Comparison of ENCODE assay signal across 21 mouse cellular contexts in genomic region chr7:36156595-36156994, GRCm38 (mm10).
DNase-seq lines count a peak whose midpoint lies in the region; ATAC-seq lines count a peak whose summit lies in the region.
"Had no signal": no experiment of that assay in that cellular context is flagged by ENCODE, and none has a peak within 500 bp of the region (broad histone marks: within the 10 kb centered on the region; RNA-seq: fewer than 3 reads in every experiment).

No protein-coding gene starts in this region.

- no peak overlapping the region for H3K4me3 ChIP-seq in hindbrain, embryonic 13.5 days
- no peak overlapping the region for H3K4me3 ChIP-seq in hindbrain, embryonic 10.5 days
- H3K4me3 ChIP-seq in kidney, embryonic 16.5 days (ENCODE audit: low read length): peak overlapping the region; percentile 2; the same call in 1 of the 2 replicates
- no peak overlapping the region for H3K4me3 ChIP-seq in neural tube, embryonic 14.5 days (ENCODE audit: low read depth, low read length)
- no peak overlapping the region for H3K4me3 ChIP-seq in stomach, embryonic 15.5 days (replicated peaks)
- H3K4me3 ChIP-seq: embryonic facial prominence, embryonic 13.5 days; forebrain, embryonic 12.5 days; heart, adult 2 months; heart, embryonic 15.5 days; hindbrain, embryonic 12.5 days had no signal

- peaks cover 18% of the 10 kb centered on the region for H3K4me1 ChIP-seq in hindbrain, embryonic 13.5 days (replicated peaks)
- peaks cover 18% of the 10 kb centered on the region for H3K4me1 ChIP-seq in hindbrain, embryonic 10.5 days (replicated peaks)
- H3K4me1 ChIP-seq in kidney, embryonic 16.5 days (ENCODE audit: insufficient read depth, low read length): peaks cover 35% of the 10 kb centered on the region
- H3K4me1 ChIP-seq in neural tube, embryonic 14.5 days (ENCODE audit: control insufficient read depth, insufficient read depth, low read length): peaks cover 13% of the 10 kb centered on the region
- peaks cover 19% of the 10 kb centered on the region; the same call in 1 of the 2 replicates for H3K4me1 ChIP-seq in stomach, embryonic 15.5 days
- H3K4me1 ChIP-seq: forebrain, embryonic 12.5 days; heart, embryonic 15.5 days had no signal

- H3K27me3 ChIP-seq in hindbrain, embryonic 13.5 days: no peaks in the 10 kb centered on the region
- no peaks in the 10 kb centered on the region for H3K27me3 ChIP-seq in hindbrain, embryonic 10.5 days (ENCODE audit: insufficient read depth, poor library complexity, severe bottlenecking)
- no peaks in the 10 kb centered on the region for H3K27me3 ChIP-seq in kidney, embryonic 16.5 days (ENCODE audit: insufficient read depth, low read length)
- no peaks in the 10 kb centered on the region for H3K27me3 ChIP-seq in neural tube, embryonic 14.5 days (ENCODE audit: control insufficient read depth, insufficient read depth, low read length)
- H3K27me3 ChIP-seq in stomach, embryonic 15.5 days (replicated peaks): no peaks in the 10 kb centered on the region
- H3K27me3 ChIP-seq: embryonic facial prominence, embryonic 13.5 days; forebrain, embryonic 12.5 days; heart, embryonic 15.5 days; hindbrain, embryonic 12.5 days had no signal

- no peak overlapping the region for H3K9ac ChIP-seq in hindbrain, embryonic 13.5 days
- H3K9ac ChIP-seq in kidney, embryonic 16.5 days (replicated peaks; ENCODE audit: low read length): no peak overlapping the region
- no peak overlapping the region for H3K9ac ChIP-seq in neural tube, embryonic 14.5 days (replicated peaks; ENCODE audit: low read depth, low read length)
- no peak overlapping the region for H3K9ac ChIP-seq in stomach, embryonic 15.5 days
- H3K9ac ChIP-seq: embryonic facial prominence, embryonic 13.5 days; forebrain, embryonic 12.5 days; heart, embryonic 15.5 days; hindbrain, embryonic 12.5 days had no signal

- H3K9me3 ChIP-seq in hindbrain, embryonic 13.5 days: no peaks in the 10 kb centered on the region
- H3K9me3 ChIP-seq in hindbrain, embryonic 10.5 days: no peaks in the 10 kb centered on the region
- H3K9me3 ChIP-seq in kidney, embryonic 16.5 days (ENCODE audit: low read length): no peaks in the 10 kb centered on the region
- H3K9me3 ChIP-seq in neural tube, embryonic 14.5 days (ENCODE audit: control insufficient read depth, low read length): no peaks in the 10 kb centered on the region
- no peaks in the 10 kb centered on the region for H3K9me3 ChIP-seq in stomach, embryonic 15.5 days
- H3K9me3 ChIP-seq: embryonic facial prominence, embryonic 13.5 days; heart, embryonic 15.5 days; hindbrain, embryonic 12.5 days had no signal

- WGBS in hindbrain, embryonic 13.5 days: 59% methylated on average over 12 of the region's 12 CpGs
- 88% methylated on average over 12 of the region's 12 CpGs for WGBS in hindbrain, embryonic 10.5 days
- WGBS in kidney, embryonic 16.5 days: 20% methylated on average over 12 of the region's 12 CpGs
- 51% methylated on average over 12 of the region's 12 CpGs for WGBS in neural tube, embryonic 14.5 days
- 29% methylated on average over 12 of the region's 12 CpGs for WGBS in stomach, embryonic 15.5 days

- DNase-seq in hindbrain, embryonic 10.5 days (ENCODE audit: low spot score): no peak
- no peak for DNase-seq in kidney, postnatal 25 days
- no peak for DNase-seq in testis, postnatal 14 days (ENCODE audit: low spot score)
- DNase-seq: adrenal gland, postnatal 10 days; cerebellum, adult 11-12 months; cerebellum, adult 9-11 months; cerebellum, postnatal 36 days; gastrocnemius, postnatal 10 days; heart, adult 2 months; heart, postnatal 14 days had no signal

- peak overlapping the region; percentile 72 for H3K27ac ChIP-seq in hindbrain, embryonic 13.5 days
- H3K27ac ChIP-seq in hindbrain, embryonic 10.5 days: no peak overlapping the region
- H3K27ac ChIP-seq in kidney, embryonic 16.5 days (ENCODE audit: low read length): peak overlapping the region; percentile 11; the same call in 1 of the 2 replicates
- H3K27ac ChIP-seq in neural tube, embryonic 14.5 days (ENCODE audit: low read depth, low read length): peak overlapping the region; percentile 31; the same call in 1 of the 2 replicates
- no peak overlapping the region for H3K27ac ChIP-seq in stomach, embryonic 15.5 days
- H3K27ac ChIP-seq: embryonic facial prominence, embryonic 13.5 days; forebrain, embryonic 12.5 days; heart, adult 2 months; heart, embryonic 15.5 days had no signal

- no peak overlapping the region for H3K4me2 ChIP-seq in hindbrain, embryonic 13.5 days
- peak overlapping the region; percentile 34 for H3K4me2 ChIP-seq in kidney, embryonic 16.5 days (replicated peaks; ENCODE audit: low read depth, low read length)
- no peak overlapping the region for H3K4me2 ChIP-seq in neural tube, embryonic 14.5 days (ENCODE audit: low read depth, low read length)
- 0 out of 2 replicates have a peak overlapping the region, but pooled peaks have one; percentile 8 for H3K4me2 ChIP-seq in stomach, embryonic 15.5 days
- H3K4me2 ChIP-seq: embryonic facial prominence, embryonic 13.5 days; forebrain, embryonic 12.5 days; heart, embryonic 11.5 days; heart, embryonic 15.5 days had no signal

- ATAC-seq in hindbrain, embryonic 13.5 days (ENCODE audit: low FRiP score): no peak
- ATAC-seq in kidney, embryonic 16.5 days (ENCODE audit: low FRiP score, low TSS enrichment): no peak
- ATAC-seq in neural tube, embryonic 14.5 days (ENCODE audit: low read depth): no peak; the same call in 1 of the 2 replicates
- ATAC-seq in stomach, embryonic 15.5 days (ENCODE audit: insufficient read depth, low FRiP score, low read depth): no peak
- no peak for ATAC-seq in monocyte, adult 5-6 weeks (replicated peaks; ENCODE audit: insufficient number of reproducible peaks, low FRiP score, low TSS enrichment, poor library complexity, severe bottlenecking)
- ATAC-seq: forebrain, embryonic 16.5 days had no signal

- H3K36me3 ChIP-seq in hindbrain, embryonic 13.5 days: no peaks in the 10 kb centered on the region
- no peaks in the 10 kb centered on the region for H3K36me3 ChIP-seq in hindbrain, embryonic 10.5 days
- H3K36me3 ChIP-seq in kidney, embryonic 16.5 days (ENCODE audit: insufficient read depth, low read length): no peaks in the 10 kb centered on the region
- H3K36me3 ChIP-seq in neural tube, embryonic 14.5 days (ENCODE audit: control insufficient read depth, insufficient read depth, low read length): no peaks in the 10 kb centered on the region
- H3K36me3 ChIP-seq in stomach, embryonic 15.5 days: no peaks in the 10 kb centered on the region
- H3K36me3 ChIP-seq: embryonic facial prominence, embryonic 13.5 days; forebrain, embryonic 12.5 days; heart, embryonic 15.5 days; hindbrain, embryonic 12.5 days had no signal

Comparison
In these comparisons a context has a peak if more than half of its experiments do, and no peak if none do; other contexts are left out.
1. H3K27ac ChIP-seq: peak in hindbrain, embryonic 13.5 days (single experiment), kidney, embryonic 16.5 days (single experiment) and neural tube, embryonic 14.5 days (single experiment); none in hindbrain, embryonic 10.5 days (single experiment) and stomach, embryonic 15.5 days (single experiment).
2. H3K4me2 ChIP-seq: peak in kidney, embryonic 16.5 days (single experiment) and stomach, embryonic 15.5 days (single experiment); none in hindbrain, embryonic 13.5 days (single experiment) and neural tube, embryonic 14.5 days (single experiment).